Mouse (Mus musculus) heart, embryonic 11.5 days (tissue): ENCODE results near the gene Tagln3. TPM values are rescaled to one million over a fixed set of nuclear protein-coding genes. Genes with fewer than 3 reads are reported as not detected.

Experiments used
- ATAC-seq: fragments of 200-750 bp; cut with Nextera tagmentation; replicated peaks from 2 replicates; pipeline ENCODE4 v1.8.0; 2017; ENCODE audit warnings: moderate library complexity; ENCODE audit not compliant: insufficient number of reproducible peaks, low FRiP score, low TSS enrichment
- H3K27ac ChIP-seq: fragments of 300-500 bp; sonication (generic); 2 replicates; pipeline ENCODE4 v1.5.1; 2014; ENCODE audit warnings: mild to moderate bottlenecking, low read depth, low read length
- H3K27me3 ChIP-seq: fragments of 300-500 bp; sonication (generic); 2 replicates; pipeline ENCODE4 v1.6.1; 2014; ENCODE audit warnings: mild to moderate bottlenecking, low read length, mixed read lengths; ENCODE audit not compliant: control insufficient read depth, insufficient read depth
- H3K36me3 ChIP-seq: fragments of 300-500 bp; sonication (generic); 2 replicates; pipeline ENCODE4 v1.6.1; 2014; ENCODE audit warnings: mild to moderate bottlenecking, low read length, moderate library complexity, mixed read lengths; ENCODE audit not compliant: control insufficient read depth, insufficient read depth
- H3K4me1 ChIP-seq: fragments of 300-500 bp; sonication (generic); 2 replicates; pipeline ENCODE4 v1.6.1; 2014; ENCODE audit warnings: low read length; ENCODE audit not compliant: control insufficient read depth, insufficient read depth
- H3K4me2 ChIP-seq: fragments of 300-500 bp; sonication (generic); 2 replicates; pipeline ENCODE4 v1.6.1; 2014; ENCODE audit warnings: mild to moderate bottlenecking, moderate library complexity
- H3K4me3 ChIP-seq: fragments of 300-500 bp; sonication (generic); 2 replicates; pipeline ENCODE4 v1.5.1; 2014; ENCODE audit warnings: low read depth, low read length
- H3K9ac ChIP-seq: fragments of 300-500 bp; sonication (generic); 2 replicates; pipeline ENCODE4 v1.6.1; 2014; ENCODE audit warnings: mild to moderate bottlenecking, low read depth, low read length, moderate library complexity
- H3K9me3 ChIP-seq: fragments of 300-500 bp; sonication (generic); replicated peaks from 2 replicates; pipeline ENCODE4 v1.6.1; 2016; ENCODE audit warnings: low read length; ENCODE audit not compliant: control insufficient read depth
- WGBS: fragments of 180-500 bp; shearing (Covaris S2); extraction: QIAGEN DNeasy Blood & Tissue Kit; methylation state at CpG from one replicate; pipeline ENCODE4 v1.1.7; 2014; ENCODE audit not compliant: insufficient replicate concordance; 5-methylcytosine and 5-hydroxymethylcytosine counted together
- polyA plus RNA-seq: library from polyadenylated mRNA; unstranded; fragments of >200 nt; fragmentation: Nextera tagmentation; extraction: Ambion mirVana; gene quantifications from 2 replicates; pipeline ENCODE4 v1.2.1, GENCODE M21; 2014

The Tagln3 gene
- polyA plus RNA-seq, 1 experiment from 2014 or later = 18.3 TPM

DNA sequence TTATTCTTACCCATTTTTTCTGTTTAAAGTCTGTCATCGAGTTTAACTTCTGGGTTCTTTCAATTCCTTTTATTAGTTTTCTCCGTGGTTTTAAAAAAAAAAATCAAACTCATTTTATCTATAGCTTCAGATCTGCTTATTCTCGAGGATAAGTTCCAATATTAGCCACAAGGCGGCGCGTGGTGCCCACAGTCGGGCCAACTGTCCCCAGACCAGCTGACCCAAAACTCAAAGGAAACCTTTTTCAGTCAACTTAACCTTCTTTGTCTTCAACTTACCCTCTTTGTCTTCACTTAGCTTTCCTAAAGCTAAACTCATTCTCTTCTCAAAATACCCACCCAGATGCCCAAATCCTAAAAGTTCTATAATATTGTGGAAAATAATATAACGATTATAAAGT lies 39.6 kb downstream of the Tagln3 start:
- Histone ChIP-seq H3K27me3 (no peaks in the 10 kb centered on the region), H3K4me1 (no peaks in the 10 kb centered on the region)

GRCm38 (mm10) chr16:45676462-45676861 lies 47.9 kb downstream of the Tagln3 start:
- H3K27ac ChIP-seq = no peak overlapping the region
- no peaks in the 10 kb centered on the region for H3K27me3 ChIP-seq
- H3K9ac ChIP-seq = no peak overlapping the region
- no peak for ATAC-seq
- no peak overlapping the region for H3K4me3 ChIP-seq
- no peaks in the 10 kb centered on the region for H3K4me1 ChIP-seq
- H3K36me3 ChIP-seq = no peaks in the 10 kb centered on the region
- H3K9me3 ChIP-seq = no peaks in the 10 kb centered on the region
- 35% methylated on average over 1 of the region's 1 CpGs for WGBS
- no peak overlapping the region for H3K4me2 ChIP-seq

More for the DNA sequence above, 39.6 kb downstream of the Tagln3 start:
- H3K4me2 ChIP-seq = no peak overlapping the region
- no peaks in the 10 kb centered on the region for H3K36me3 ChIP-seq
- H3K4me3 ChIP-seq = no peak overlapping the region
- no peaks in the 10 kb centered on the region for H3K9me3 ChIP-seq
- WGBS = 13% methylated on average over 8 of the region's 8 CpGs
- no peak overlapping the region for H3K9ac ChIP-seq
- ATAC-seq = no peak
- H3K27ac ChIP-seq = no peak overlapping the region

DNA sequence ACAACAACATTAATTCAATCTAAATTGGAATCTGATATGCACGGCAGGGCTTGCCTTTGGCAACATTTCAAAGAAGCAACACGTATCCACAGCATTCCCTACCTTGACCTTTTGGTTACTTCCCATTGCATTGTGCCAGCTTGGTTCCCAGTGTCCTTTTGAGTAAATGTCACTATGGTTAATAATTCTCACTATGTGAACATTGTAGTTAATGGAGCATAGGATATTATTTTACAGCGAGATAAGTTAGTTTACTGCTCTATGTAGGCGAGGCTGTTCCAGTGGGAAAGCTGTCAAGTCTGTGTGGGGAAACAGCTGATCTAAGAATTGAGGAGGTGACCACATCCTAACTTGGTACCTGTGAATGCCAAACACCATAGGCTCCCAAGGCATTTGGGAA lies 54.4 kb downstream of the Tagln3 start:
- Histone ChIP-seq H3K27me3 (no peaks in the 10 kb centered on the region), H3K4me1 (no peaks in the 10 kb centered on the region), H3K36me3 (no peaks in the 10 kb centered on the region), H3K4me2 (no peak overlapping the region), H3K27ac (no peak overlapping the region), H3K9me3 (no peaks in the 10 kb centered on the region), H3K4me3 (no peak overlapping the region), H3K9ac (no peak overlapping the region)
- 76% methylated on average over 4 of the region's 4 CpGs for WGBS
- ATAC-seq = no peak

GRCm38 (mm10) chr16:45668178-45668577 lies 56.2 kb downstream of the Tagln3 start:
- Histone ChIP-seq H3K4me3 (no peak overlapping the region), H3K27me3 (no peaks in the 10 kb centered on the region), H3K27ac (no peak overlapping the region), H3K36me3 (no peaks in the 10 kb centered on the region), H3K9me3 (no peaks in the 10 kb centered on the region), H3K4me2 (no peak overlapping the region), H3K9ac (no peak overlapping the region), H3K4me1 (no peaks in the 10 kb centered on the region)
- 53% methylated on average over 3 of the region's 3 CpGs for WGBS
- no peak for ATAC-seq

- no peaks in the 10 kb centered on the region for H3K27me3 ChIP-seq
- no peak overlapping the region for H3K27ac ChIP-seq
- no peaks in the 10 kb centered on the region for H3K9me3 ChIP-seq
- H3K4me1 ChIP-seq = no peaks in the 10 kb centered on the region
- H3K4me3 ChIP-seq = no peak overlapping the region
- no peaks in the 10 kb centered on the region for H3K36me3 ChIP-seq
- 50% methylated on average over 2 of the region's 2 CpGs for WGBS
- no peak for ATAC-seq
- H3K4me2 ChIP-seq = no peak overlapping the region
- no peak overlapping the region for H3K9ac ChIP-seq
Observed at GRCm38 (mm10) chr16:45666136-45666535, 58.3 kb downstream of the Tagln3 start.

GRCm38 (mm10) chr16:45662381-45662780 lies 62.0 kb downstream of the Tagln3 start:
- no peak overlapping the region for H3K27ac ChIP-seq
- no peak overlapping the region for H3K4me2 ChIP-seq
- no peaks in the 10 kb centered on the region for H3K27me3 ChIP-seq
- no peak overlapping the region for H3K9ac ChIP-seq
- H3K36me3 ChIP-seq = no peaks in the 10 kb centered on the region
- no peak overlapping the region for H3K4me3 ChIP-seq
- no peaks in the 10 kb centered on the region for H3K4me1 ChIP-seq
- no peaks in the 10 kb centered on the region for H3K9me3 ChIP-seq
- no peak for ATAC-seq

Other genes starting within 250 kb of the Tagln3 start
- gene Gm609, start 231.6 kb downstream of the Tagln3 start, polyA plus RNA-seq = not detected in 2 replicates
- not detected in 2 replicates for gene Gm17783, start 192.6 kb downstream of the Tagln3 start, polyA plus RNA-seq
- gene Slc9c1, start 189.3 kb downstream of the Tagln3 start, polyA plus RNA-seq = not detected in 2 replicates
- gene Gcsam, start 114.2 kb downstream of the Tagln3 start, polyA plus RNA-seq = 0.16 and 0.28 TPM in 2 replicates
- 0.17 and 0.19 TPM in 2 replicates for gene BC016579, start 70.5 kb downstream of the Tagln3 start, polyA plus RNA-seq
- 0.09 and 0.31 TPM in 2 replicates for gene Tmprss7, start 30.9 kb downstream of the Tagln3 start, polyA plus RNA-seq
- gene Abhd10, start 18.3 kb upstream of the Tagln3 start, polyA plus RNA-seq = 28.7 and 29.3 TPM in 2 replicates
- 37.3 and 38.2 TPM in 2 replicates for gene Phldb2, start 229.0 kb upstream of the Tagln3 start, polyA plus RNA-seq